Mouse (Mus musculus): ENCODE results near the gene Tcf7l1.

- TF ChIP-seq CTCF (IDR thresholded peaks at IDR 0.05; ENCODE audit: control insufficient read depth, insufficient read depth, low read length) (no peak), POLR2A (IDR thresholded peaks at IDR 0.05; ENCODE audit: borderline replicate concordance, control insufficient read depth, low read depth, low read length) (no peak)
Observed at GRCm38 (mm10) chr6:72691549-72691948, 97.5 kb downstream of the Tcf7l1 start.

Data from bone marrow, adult 2 months (tissue).